Mouse (Mus musculus): ENCODE measurements around the gene Gin1.

GRCm38 (mm10) chr1:97771727-97772126 lies 1.8 kb downstream of the Gin1 start:
- TF ChIP-seq CTCF (IDR thresholded peaks at IDR 0.05; ENCODE audit: control insufficient read depth, insufficient read depth, low read length) (no peak), POLR2A (IDR thresholded peaks at IDR 0.05; ENCODE audit: borderline replicate concordance, control insufficient read depth, low read depth, low read length) (no peak)

Data from bone marrow, adult 2 months (tissue).